Mouse (Mus musculus) left cerebral cortex, postnatal 4 days (tissue): ENCODE measurements around the gene Gpr83. TPM values are rescaled to one million over a fixed set of nuclear protein-coding genes. Genes with fewer than 3 reads are reported as not detected.

Experiments used
- DNase-seq: peaks from one replicate; pipeline ENCODE4 v3.0.0-alpha.2; 2022
- intact Hi-C: fragments of 180-260 bp; cut with DNase I; formaldehyde crosslinking; loops from one replicate; pipeline ENCODE4 v1.15.1; 2025
- total RNA-seq, 2 experiments: library from RNA; stranded (reverse); gene quantifications; 2 replicates each; pipeline ENCODE4 v1.2.3; 2021

Gpr83 gene
- total RNA-seq = 1 to 10 TPM; 1.8 to 2.8 TPM

DNA sequence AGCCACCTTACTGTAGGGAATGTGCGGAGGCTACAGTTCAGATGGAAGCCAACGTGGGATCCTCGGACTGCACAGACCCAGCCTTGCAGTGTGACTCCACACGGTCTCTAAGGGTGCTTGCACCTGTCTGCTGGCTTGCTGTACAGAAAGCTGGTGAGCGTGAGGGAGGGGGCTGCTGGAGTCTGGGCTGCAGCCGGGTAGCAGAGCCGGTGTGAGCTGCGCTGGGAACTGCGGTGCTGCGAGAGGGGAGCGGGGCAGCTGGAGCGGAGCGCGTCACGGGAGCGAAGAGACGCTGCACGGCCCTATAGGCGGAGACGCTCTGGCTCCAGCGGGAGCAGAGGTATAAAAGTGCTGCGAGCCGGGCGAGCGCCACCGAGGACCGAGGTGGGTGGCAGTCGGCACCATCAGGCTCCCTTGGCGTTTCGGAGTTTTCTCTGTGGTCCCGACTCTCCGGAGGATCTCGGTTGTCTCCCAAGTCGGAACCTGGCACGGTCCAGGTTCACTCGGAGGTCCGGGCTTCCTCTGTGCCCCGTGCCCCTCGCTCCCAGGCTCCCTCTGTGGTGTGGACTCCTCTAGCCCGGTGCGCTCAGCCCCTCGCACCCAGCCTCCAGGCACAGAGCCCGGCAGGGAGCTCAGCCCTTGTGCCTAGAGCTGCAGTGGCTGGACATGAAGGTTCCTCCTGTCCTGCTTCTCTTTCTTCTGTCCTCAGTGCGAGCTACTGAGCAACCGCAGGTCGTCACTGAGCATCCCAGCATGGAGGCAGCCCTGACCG, at the start of gene Gpr83:
Gene Gpr83 (plus strand): TSS at position 343 of the 772 bp plus-strand sequence.
- peak; percentile 24 for DNase-seq
- intact Hi-C loops = no loop called here

DNA sequence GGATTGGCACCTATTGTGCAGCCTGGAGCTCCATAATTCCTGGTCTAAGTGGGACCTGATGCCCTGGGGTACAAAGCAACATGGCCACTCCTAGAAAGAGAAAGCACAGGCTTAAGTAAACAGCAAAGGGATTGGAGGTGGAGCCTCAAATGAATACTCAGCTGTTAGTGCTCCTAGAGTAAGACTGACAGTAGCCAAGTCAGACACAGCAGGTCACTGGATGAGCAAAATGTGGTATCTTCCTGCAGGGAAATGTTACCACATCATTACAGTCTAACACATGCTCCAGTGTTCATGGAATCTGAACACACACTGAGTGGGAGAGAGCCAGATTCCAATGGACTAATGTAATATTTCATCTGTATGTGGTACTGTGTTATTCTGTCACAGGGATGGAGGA, 38.6 kb upstream of the Gpr83 start:
- DNase-seq = no peak
- intact Hi-C loops = no loop called here

DNA sequence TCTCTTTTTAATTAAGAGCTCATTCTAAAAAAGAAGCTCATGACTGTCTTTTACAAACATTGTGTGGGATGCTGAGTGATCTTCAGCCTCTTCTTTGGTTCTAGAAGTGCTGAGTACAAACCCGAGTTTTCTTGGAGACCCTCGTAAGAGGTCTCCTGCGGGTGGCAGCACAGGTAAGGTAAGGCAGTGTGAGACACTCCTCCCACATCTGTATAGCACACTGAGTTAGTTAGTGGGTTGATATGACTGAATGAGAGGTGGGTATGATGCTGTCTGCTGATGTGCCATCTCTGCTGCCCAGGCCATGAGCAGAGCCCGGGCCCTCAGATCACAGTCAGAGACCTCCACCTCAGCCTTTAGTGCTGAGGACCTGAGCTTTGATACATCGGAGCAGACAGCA, 35.2 kb upstream of the Gpr83 start:
- DNase-seq = no peak
- intact Hi-C loops = no loop called here

DNA sequence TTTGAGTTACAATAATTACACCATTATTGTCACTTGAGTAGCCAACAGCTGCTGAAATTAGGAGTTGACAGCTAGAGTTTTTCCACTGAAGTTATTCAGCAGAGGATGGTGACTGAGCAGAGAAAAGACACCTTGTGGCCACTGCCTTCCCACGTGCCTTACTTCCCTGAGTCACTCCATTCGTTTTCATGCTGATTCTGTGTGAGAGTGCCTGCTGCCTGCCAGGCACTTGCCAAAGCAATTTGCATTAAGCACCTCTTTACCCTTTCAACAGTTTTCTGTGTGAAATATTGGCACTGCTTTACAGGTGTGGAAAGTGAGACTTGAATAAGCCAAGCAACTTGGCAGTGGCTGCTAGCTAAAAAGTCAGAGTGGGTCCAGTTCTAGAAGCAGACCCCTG, 32.1 kb upstream of the Gpr83 start:
- intact Hi-C loops = no loop called here

DNA sequence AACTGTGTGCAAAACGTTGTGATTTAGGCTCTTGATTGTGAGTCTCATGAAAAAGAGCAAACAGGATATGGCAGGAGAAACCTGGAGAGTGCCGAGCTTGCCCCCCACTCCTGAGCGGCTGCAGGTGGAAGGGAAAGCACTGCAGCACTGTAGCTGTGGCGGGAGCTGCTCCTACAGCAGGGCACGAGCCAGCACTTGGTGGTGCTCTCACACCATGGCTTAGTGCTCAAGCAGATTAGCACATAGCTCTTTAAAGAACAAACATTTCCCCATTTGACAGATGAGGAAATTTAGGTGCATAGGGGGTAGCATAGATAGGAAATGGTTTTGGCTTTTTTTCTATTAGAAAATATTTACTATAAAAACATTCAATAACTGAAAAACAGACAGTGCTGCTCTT, 28.0 kb upstream of the Gpr83 start:
- intact Hi-C loops = no loop called here
- DNase-seq = no peak

More for the DNA sequence above, 32.1 kb upstream of the Gpr83 start:
- no peak for DNase-seq

DNA sequence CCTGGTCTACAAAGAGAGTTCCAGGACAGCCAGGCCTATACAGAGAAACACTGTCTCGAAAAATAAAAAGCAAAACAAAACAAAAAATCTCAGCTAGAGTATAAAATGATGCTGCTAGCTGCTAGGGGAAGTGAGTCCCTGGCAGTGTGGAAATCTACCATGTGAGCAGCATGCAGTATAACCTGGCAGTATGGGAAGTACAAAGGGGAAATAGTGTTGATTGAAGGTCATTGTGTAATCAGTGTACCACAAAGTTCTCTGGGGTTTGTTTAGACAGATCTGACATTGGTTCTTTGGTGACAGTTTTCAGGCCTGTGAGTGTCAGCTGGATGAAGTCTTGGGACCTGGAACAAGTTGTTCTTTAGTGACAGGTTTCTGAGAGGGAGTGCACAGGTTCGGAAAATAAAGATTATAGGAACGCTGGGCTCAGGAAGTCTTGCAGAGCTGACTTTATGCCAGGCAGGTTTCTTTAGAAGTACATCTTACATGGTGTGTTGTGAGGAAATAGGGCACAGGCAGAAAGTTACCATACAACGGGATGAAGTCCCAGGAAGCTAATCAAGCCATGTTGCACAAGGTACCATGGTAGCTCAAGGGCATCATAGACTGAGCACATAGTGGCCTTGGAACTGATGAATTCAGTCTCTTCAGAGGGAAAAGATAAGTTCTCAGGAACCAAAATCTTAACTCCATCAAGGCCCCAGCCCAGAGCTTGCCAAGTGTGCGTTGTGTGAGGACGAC, 24.5 kb upstream of the Gpr83 start:
- no peak for DNase-seq
- intact Hi-C loops = no loop called here

DNA sequence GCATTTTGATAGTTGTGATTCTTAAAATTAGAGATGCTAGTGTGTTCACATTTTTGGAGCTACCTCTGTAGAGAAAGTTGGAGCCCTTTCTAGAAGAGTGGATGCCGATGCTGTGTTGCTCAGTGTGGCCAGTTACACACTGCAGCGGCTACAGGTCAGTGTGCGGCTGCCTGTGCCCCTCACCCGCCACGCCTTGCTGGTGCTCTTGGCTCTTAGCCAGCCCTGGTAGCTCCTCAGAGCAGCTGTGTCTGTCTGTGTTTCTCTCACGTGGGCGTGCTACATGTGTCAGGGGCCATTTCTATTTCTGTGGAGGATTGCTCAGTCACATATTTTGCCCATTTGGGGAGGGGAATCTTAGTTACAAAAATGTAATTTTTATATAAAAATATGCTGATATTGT, 20.5 kb upstream of the Gpr83 start:
- intact Hi-C loops = no loop called here
- DNase-seq = peak; percentile 74

DNA sequence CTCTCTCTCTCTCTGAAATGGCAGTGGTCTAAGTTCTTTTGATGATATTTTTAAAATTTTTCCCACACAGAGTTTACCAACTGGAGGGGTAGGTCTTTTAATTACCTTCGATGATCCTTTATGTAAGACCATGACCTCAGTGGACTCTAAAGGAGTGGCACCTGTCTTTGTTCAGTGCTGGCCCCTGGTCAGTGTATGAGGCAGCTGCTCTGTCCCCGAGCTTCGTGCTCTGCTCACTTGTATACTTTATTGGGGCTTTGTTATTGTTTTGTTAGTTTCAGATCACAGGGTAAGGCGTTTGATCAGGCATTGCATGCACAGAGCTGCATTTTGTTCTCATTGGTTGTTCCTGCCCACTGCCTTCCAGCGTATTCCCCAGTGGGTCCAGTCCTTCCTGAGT, 20.0 kb upstream of the Gpr83 start:
- intact Hi-C loops = no loop called here
- DNase-seq = no peak

DNA sequence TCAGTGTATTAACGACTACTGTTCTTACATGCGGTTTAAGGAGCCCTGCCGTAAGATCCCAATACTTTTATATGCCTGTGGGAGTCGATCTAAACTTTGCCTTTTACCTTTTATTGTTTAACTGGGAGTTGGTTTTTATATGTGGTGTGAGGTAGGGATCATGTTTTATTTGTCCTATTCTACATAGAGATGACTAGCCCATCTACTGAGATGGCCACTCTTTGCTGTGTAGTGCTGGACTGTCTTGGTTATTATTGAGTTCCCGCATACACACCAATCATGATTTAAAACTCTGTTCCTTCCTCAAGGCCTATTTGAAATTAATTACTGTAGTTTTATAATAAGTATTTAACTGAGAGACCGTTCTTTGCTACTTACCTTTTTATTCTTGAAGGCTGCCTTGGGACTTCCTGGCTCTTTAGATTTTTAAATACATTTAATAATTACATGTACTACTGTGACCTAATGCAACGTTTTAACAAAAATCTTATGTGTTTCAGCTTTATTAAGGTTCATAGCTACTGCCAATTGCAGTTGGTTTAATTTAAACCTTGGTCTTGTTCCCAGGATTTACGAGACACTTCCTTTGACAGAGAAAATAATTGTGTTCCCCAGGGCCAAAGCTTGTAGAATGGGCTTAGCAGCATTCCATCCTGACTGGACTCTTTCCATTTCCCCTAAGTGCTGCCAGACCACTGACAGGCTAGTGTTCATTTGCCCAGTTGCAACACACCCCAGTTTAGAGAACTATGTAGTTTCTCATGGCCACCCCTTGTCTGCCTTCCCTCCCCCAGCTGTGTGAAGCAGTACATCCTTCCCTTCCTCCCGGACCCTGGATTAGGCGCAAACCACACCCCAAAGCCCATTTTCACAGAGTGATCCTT, 17.9 kb upstream of the Gpr83 start:
- peak; percentile 13 for DNase-seq
- intact Hi-C loops = no loop called here

DNA sequence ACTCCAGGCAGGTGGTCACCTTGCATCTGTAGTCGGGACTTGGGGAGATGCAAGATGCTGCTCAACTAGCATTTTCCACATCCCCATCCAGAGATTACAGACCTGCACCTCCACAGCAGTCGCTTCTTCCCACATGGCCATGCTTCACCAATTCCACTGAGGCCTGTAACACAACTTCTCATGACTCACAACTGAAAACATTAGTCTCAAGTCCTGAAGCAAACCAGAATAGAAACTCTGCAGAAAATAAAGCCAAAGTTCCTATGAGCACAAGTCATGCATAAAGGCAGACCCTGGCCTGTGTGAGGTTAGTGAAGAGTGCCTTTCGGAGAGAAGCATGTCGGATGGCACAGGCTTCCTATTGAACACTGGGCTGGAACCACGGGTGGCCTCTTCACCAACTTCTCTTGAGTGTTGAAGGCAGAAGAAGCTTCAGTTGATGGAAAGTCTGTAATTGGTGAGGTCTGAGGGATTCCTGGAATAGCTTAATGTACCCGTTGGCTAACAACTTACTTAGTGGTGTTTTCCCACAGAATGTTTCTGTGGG, 16.6 kb upstream of the Gpr83 start:
- no peak for DNase-seq
- intact Hi-C loops = no loop called here

DNA sequence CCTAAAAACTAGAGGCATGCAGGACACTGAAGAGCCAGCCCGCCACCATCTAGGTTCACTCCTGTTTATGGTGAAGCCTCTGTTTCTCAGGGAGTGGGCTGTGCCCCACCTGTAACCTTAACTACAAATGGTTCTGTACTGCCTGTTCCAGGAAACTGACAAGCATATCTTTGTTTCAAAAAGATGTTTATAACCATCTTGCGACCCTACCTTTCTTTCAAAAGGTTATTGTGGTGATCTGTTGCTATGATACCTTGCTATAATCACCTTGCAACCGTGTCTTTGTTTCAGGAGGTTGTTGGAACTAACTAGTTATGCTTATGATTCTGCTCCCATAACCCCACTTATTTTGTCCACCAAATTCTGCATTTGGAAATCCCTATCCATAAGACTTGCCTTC, 16.1 kb upstream of the Gpr83 start:
- DNase-seq = no peak
- intact Hi-C loops = no loop called here

DNA sequence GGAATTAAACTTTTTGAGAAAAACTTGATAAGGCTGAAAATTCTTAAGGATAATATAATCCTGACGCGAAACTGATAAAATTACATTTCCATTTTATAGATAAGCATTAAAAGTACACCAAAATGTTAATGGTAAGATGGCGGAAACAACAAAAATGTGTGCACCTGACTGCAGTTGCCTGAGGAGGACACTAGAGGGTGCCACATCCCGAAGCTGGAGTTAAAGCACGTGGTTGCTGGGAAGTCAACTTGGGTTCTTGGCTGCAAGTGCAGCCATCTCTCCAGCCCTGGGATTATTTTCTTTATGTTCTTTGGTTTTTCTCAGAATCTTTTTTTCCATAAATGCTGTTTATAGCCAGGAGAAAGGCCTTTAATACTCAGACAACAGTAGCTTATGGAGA, 13.6 kb upstream of the Gpr83 start:
- DNase-seq = no peak
- intact Hi-C loops = no loop called here

DNA sequence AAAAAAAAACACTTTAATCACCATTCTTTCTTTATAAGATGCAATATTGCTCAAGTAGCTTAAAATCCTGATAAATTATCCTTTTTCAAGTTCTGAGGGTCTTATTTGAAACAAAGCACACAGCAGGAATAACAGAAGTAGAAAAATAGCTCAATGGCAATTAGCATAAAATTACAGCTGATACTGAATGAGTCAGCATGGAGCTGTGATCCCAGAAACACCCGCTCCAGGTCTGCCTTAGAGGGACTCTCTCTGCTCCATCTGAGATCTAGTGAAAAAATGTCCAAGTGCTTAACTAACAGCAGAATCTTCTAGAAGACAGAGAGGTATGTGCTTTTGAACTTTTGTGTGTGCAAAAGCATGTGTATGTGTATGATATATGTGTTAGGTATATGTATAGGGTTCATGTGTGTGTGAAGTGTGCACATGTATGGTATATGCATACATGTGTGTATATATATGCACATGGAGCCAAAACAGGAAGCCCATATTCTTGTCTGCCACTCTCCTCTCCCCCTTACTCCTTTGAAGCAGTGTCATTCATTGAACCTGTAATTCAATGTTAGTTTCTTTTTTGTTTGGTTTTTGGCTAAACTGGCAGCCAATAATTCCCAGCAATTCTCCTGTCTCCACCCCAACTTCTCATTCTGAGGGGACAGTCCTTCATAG, 11.6 kb upstream of the Gpr83 start:
- intact Hi-C loops = no loop called here
- DNase-seq = no peak

DNA sequence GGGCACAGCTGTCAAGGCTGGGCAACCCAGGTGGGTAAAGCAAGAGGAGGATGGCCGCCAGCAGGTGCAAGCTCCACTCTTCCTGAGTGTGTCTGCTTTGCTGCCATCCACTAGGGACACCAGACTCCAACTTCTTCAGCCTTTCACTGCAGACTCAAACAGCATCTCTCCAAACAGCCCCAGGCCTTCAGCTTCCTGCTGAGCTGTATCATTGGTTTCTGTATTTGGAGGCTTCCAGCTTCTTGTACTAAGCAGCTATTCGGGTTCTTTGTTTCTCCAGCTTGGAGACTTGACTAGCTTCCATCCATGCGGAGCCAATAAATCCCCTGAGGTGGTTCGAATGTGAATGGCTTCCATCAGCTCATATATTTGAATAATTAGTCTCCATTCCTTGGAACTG, 5.4 kb upstream of the Gpr83 start:
- intact Hi-C loops = no loop called here
- peak; percentile 22 for DNase-seq

DNA sequence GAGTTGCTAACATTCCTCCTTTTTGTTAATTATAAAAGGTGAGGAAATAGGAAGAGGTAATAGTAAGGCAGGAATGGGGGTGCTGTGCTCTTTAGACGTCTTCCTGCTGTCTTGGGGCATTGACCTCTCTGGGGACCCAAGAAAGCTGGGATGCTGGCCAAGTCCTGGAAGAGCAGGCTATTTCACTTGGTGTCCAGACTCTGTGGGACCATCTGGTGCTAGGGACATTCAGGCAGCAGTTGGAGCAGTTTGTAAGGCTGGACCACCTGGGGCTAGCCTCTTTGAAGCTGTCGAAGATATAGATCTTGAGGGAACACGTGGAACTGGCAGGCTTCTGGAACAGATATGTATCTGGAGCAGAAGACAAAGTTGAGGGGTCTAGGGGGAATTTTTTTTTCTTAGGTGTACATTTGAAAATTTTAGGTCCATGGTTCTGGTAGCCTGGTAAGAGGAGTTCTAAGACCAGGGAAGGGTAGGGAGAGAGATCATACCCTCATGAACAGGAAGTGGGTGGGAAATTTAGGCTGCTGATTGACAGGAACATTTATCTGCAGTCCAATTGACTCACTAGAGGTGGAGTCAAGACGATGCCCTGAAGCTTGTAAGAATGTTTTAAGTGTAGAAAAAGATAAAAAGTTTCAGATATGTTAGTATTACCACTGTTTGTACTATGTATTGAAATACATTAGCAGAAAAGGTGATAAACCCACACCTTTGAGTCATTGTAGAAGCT, 2.9 kb upstream of the Gpr83 start:
- intact Hi-C loops = no loop called here
- DNase-seq = peak; percentile 74

DNA sequence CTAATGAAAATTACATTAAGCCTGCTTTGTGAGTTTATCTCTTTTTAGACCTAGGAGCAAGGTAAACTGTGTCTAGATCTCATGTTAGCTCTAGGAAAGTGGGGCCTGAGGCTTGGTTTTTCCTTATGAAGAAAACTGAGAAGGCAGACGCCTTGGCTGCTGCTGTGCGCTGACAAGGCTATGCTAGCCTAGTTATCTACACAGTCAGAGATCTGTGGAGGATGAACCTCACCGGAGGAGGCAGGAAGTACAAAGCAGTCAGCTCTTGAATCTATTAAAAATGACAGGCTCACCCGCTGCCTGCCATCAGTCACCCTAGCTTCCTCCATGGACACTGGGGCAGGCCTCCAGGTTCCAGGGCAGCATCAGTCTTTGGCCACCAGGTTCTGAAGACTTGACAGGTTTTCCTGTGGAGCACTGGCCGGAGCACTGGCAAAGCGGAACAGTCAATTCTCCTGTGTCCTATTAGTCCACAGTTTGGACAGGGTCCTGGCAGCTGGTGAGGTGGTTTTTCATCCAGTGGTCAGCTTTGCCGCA, 1.8 kb upstream of the Gpr83 start:
- intact Hi-C loops = no loop called here

DNA sequence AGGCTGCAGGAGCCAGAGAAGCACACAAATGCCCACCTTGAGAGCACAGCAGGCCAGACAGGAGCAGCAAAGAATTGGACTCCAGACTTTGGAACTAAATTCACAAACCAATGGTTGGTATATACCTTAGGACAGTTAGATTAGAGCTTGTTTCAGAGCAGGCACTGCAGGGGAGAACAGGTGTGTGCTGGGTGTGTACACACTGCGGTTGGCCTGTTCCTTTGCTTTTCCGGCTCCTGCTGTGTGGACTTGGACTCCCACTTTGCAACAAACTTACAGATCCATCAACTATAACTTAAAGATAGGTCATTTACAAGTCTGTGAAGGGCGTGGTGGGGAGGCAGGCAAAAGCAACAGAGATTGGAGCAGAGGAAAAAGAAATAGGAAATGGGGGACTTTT, 1.2 kb upstream of the Gpr83 start:
- intact Hi-C loops = no loop called here
- DNase-seq = no peak

More for the DNA sequence above, 1.8 kb upstream of the Gpr83 start:
- no peak for DNase-seq

DNA sequence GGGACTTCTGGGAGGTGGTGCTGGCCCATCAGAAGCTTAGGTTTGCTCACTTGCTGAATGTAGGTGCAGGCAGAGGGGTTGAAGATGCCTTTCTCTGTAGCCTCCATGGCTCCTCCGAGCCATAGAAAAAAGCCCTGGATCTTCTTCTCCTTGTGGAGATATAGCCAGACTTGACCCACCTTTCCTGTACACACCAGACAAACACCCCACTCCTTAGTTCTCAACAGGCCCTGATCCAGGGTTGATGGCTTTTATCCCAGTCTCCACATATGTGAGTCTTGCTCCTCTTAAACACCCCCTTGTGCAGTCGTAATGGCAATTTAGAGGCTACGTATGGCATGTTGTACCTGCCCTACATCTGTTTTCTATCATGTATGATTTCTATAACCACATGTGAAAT, 3.1 kb downstream of the Gpr83 start:
- intact Hi-C loops = no loop called here
- no peak for DNase-seq

DNA sequence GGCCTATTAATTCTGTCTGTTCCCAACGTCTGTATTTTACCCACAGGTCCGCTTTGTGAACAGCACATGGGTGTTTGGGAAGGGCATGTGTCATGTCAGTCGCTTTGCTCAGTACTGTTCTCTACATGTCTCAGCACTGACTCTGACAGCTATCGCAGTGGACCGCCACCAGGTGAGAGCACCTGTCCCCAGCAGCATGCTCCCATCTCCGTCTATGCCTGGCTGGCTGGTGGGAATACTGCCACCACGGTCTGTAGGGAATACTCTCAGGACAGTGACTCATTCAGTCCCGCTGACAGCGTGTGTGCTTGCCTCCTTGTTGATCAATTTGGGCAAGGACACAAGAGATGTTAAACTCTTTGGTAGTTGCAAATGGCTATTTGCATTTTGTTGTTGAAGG, 4.7 kb downstream of the Gpr83 start:
- no peak for DNase-seq
- intact Hi-C loops = loop anchor here (5.0 kb wide), 1 partner anchor 148 kb away; no protein-coding TSS in a partner anchor
